Mouse (Mus musculus) kidney, adult 2 months (tissue): ENCODE data around the gene Usp29.

Source experiments
- CTCF ChIP-seq: fragments of 200-500 bp; conservative IDR thresholded peaks from 2 replicates; pipeline ENCODE4 v1.5.1; 2011; ENCODE audit warnings: low read depth, mild to moderate bottlenecking, control low read depth, low read length, moderate library complexity, mixed read lengths; ENCODE audit not compliant: insufficient read depth, insufficient read length
- POLR2A ChIP-seq: fragments of 200-500 bp; IDR thresholded peaks from one replicate; pipeline ENCODE4 v1.6.1; 2011; ENCODE audit warnings: low read depth, low read length, control low read depth

DNA sequence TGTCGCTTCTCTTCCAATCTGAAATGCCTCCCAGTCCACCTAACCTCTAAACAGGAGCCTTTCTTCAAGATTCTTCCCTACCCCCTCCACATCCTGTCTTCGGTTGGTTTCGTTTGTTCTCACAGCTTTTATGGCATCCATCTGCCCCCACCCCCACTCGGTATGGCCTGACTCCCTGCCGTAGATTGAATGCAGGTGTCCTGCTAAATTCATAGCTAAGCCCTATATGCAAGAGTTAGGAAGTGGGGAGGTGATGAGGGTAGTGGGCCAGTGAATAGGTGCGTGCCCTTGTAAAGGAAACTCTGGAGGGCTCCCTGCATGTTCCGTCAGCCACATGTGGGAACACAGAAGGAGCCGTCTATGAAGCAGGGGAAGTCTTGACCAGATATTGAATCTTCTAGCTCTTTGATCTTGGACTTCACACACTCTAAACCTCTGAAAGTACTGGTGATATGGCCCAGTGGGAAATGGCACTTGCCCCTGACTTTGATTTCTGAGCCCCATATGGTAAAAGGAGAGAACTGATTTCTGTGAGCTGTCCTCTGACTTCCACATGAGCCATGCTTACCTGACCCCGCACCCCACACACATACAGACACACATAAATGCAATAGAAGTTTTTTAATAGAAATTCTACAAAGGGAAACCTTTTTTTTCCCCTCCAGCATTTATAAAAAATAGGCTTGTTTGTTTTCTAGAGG lies 68.9 kb downstream of the Usp29 start:
- TF ChIP-seq POLR2A (no peak), CTCF (no peak)
